Mouse (Mus musculus): ENCODE measurements around the gene Ppp1r8.
A peak's percentile ranks its signal among the peaks of the same experiment; 100 is the strongest.
"Not testable (repeated sequence)": the region's sequence is repeated elsewhere in the genome, so short reads cannot be mapped to it uniquely, and the experiment has no call there.

Gene Ppp1r8

DNA sequence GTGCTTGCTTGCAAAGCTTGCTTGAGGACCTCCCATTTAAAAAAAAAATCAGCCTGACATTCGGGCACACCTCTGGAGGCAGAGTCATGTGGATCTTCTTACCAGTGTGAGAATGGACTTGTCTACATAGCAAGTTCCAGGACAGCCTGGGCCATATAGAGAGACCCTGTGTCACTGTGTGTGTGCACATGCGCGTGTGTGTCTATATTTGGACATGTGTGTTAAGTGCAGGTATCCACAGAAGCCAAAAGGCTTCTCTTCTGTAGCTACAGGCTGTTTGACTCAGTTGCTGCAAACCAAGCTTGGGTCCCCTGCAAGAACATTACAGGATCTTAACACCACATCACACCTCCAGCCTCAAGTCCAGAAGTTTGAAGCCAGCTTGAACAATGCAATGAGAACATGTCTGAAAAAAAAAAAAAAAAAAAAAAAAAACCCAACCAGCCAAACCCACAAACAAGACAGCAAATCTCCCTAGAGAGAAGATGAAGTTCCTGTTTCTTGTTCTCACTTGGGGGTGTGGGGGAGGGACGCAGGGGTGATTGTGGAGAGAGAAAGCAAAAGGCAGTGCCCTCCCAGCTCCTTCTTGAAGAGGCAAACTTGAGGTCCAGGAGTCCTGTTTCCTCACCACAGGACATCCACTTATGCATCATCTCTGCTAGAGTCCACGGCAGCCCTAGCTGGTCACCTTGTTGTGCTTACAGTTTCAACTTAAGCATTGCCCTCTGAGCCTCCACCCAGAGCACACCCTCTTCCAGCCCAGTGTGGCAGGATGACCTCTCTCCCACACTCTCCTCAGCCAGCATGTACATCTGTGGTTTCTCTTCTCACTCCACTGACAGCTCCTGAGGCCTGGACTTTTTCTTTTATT is 35.0 kb downstream of the Ppp1r8 start:
- peak in 1 of 2 experiments; percentile 51 for DNase-seq (ENCODE audit: low read depth in 1 of 2, low spot score in 2 of 2)

DNA sequence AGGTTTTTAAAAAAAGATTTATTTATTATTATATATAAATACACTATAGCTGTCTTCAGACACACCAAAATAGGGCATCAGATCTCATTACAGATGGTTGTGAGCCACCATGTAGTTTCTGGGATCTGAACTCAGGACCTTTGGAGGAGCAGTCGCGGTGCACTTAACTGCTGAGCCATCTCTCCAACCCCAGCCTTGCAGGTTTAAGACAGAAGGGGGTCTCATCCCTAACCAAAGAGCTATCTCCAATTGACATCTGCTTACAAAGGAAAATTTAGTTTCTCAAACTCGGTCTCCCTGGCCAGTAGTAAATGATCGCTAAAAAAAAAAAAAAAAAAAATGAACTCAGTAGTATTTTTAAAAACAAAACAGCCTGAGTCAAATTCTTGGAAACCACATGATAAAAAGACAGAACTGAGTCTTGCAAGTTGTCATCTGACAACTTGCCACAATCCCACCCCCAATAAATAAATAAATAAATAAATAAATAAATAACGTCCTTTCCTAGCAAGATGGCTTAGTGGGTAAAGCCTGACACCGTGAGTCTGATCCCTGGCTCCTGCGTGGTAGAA is 36.3 kb downstream of the Ppp1r8 start:
- no peak for DNase-seq (ENCODE audit: low read depth in 1 of 2, low spot score in 2 of 2)

DNA sequence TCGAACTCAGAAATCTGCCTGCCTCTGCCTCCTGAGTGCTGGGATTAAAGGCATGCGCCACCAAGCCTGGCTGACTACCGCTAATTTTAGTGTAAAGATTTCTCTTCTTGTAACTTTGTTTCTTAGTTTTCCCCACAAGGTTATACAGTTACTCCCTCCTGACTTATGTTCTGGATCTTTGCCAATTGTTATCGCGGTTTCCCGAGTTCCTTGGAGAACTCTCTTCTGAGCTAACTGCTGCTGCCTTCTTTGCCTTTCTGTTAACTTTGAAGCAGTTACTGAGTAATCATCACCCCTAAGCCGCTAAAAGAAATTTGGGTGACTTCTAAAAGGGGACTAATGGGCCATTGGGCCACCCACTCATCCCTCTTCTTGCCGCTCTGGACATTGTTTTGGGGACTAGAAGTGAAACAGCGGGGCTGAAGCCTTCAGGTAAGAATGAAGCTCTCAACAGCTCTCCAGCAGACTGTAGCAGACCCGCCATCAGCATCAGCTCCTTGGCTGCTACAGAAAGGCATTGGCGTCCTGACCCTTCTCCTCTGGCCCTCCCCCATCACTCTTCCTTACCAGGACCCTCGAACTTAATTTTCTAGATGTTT is 37.3 kb downstream of the Ppp1r8 start:
- DNase-seq (ENCODE audit: low read depth in 1 of 2, low spot score in 2 of 2): no peak

DNA sequence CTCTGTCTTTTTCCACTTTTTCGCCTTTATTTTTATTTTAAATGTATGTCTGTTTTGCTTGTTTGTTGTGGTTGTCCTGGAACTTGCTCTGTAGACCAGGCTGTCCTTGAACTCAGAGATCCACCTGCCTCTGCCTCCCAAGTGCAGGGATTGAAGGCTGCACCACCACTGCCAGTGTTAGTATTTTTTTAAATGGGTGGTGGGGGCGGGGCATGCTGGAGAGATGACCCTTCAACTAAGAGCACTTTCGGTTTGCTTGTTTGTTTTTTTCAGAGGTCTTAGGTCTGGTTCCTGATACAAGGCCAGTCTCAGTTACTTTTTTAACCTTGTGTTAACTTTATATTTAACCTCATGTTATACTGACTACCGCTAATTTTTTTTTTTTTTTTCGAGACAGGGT is 37.8 kb downstream of the Ppp1r8 start:
- DNase-seq (ENCODE audit: low read depth in 1 of 2, low spot score in 2 of 2): no peak

DNA sequence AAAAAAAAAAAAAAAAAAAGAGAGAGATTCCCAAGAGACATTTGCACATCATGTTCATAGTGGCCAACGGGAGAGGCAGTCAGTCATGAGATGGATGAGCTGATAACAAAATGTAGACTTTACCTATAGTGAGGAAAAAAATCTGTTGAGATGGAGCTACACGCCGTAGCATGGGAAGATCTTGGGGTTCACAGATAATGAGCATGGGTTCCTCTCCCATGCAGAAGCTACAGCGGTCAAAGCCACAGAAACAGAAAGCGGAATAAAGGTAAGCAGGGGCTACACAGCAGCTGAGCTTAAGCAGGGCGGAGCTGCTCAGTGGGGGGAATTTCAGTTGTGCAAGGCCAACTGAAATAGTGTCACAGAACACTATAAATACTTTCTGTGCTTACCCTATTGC is 38.6 kb downstream of the Ppp1r8 start:
- DNase-seq (ENCODE audit: low read depth in 1 of 2, low spot score in 2 of 2): peak; percentile 42 to 65

DNA sequence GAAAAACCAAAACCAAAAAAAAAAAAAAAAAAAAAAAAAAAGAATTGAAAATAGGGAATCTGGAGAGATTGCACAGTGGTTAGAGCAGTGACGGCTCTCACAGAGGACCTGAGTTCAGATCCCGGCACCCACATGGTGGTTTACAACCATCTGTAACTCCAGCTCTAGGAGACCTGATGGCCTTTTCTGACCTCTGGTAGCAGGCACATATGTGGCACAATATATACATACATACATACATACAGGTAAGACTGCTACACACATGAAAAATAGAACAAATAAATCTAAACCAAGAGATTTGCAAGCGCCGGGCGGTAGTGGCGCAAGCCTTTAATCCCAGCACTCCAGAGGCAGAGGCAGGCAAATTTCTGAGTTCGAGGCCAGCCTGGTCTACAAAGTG is 39.1 kb downstream of the Ppp1r8 start:
- DNase-seq (ENCODE audit: low read depth in 1 of 2, low spot score in 2 of 2): no peak

DNA sequence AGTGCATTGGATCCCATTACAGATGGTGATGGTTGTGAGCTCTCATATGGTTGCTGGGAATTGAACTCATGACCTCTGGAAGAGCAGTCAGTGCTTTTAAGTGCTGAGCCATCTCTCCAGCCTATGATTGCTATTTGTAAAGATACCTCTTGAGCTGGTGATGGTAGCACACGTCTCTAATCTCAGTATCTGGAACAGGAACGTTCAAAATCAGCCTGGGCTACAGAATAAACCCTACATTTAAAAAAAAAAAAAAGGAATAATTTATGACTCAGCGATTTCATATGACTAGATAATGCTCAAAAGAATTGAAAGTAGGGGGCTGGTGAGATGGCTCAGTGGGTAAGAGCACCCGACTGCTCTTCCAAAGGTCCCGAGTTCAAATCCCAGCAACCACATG is 39.8 kb downstream of the Ppp1r8 start:
- no peak for DNase-seq (ENCODE audit: low read depth in 1 of 2, low spot score in 2 of 2)

DNA sequence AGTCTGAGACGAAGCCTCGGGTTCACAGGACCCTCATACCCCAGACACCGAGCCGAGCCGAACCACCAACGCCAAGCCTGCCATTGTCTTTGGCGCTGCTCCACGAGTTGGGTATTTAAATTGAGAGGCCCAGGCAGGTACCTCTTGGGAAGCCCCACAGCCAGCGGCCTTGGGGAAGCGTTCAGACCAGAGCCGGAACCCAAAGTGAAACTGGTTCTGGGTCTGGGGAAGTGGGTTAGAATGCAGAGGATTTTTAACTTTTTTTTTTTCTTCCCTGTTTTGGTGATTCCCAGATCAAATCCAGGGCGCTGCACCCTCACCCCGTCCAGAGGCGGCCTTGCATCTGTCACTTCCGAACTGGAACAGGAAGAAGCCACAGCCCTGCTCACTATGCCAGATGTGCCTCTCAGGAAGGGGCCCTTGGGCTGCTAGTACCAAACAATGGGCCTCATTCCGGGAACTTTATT is 40.8 kb downstream of the Ppp1r8 start:
- DNase-seq (ENCODE audit: low read depth in 1 of 2, low spot score in 2 of 2): peak in 1 of 2 experiments; percentile 41

DNA sequence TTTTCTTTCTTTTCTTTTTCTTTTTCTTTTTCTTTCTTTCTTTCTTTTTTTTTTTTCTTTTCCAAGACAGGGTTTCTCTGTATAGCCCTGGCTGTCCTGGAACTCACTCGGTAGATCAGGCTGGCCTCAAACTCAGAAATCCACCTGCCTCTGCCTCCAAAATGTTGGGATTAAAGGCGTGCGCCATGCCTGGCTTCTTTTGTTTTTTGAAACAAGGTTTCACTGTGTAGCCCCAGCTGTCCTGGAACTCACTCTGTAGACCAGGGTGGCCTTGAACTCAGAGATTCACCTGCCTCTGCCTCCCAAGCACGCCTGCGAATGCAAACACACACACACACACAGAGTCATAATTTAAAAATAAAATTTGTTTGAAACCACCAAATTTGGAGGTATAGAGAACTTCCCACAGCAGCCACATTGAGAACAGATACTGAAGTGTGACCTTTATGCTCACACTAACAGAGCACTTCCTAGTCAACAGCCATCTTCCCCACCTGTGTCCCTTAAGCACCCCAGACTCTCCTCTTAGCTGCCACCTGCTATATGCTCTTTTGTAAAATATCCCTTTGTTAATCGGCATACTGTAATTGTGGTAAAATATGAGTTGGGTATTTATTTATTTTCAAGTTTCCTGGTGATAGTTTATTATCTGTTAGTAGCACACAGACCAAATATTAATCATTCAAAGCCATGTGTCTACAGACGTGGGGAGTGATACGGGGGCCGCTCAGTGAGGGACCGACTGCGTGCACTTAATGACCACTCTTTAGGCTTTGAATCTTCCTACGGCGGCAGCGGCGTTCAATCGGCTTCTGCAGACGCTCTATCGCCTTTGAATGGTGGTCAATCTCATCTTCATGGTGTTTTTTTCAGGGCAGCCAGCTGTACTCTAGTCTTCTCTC is 41.5 kb downstream of the Ppp1r8 start:
- no peak for DNase-seq (ENCODE audit: low read depth in 1 of 2, low spot score in 2 of 2)

DNA sequence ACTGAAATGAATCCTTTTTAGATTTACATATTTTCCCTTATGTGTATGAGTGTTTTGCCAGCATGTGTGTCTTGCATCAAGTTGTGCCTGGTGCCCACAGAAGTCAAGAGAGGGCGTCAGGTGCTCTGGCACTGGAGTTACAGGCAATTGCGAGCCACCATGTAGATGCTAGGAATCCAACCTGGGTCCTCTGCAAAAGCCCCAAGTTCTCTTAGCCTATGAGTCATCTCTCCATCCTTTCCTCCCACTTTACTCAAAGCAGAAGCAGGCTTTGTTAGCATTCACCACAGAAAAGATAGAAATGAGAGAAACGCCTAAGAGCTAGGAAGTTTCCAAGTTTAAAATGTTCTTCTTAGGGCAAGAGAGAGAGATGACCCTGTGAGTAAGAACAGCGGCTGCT is 43.1 kb downstream of the Ppp1r8 start:
- DNase-seq (ENCODE audit: low read depth in 1 of 2, low spot score in 2 of 2): no peak

DNA sequence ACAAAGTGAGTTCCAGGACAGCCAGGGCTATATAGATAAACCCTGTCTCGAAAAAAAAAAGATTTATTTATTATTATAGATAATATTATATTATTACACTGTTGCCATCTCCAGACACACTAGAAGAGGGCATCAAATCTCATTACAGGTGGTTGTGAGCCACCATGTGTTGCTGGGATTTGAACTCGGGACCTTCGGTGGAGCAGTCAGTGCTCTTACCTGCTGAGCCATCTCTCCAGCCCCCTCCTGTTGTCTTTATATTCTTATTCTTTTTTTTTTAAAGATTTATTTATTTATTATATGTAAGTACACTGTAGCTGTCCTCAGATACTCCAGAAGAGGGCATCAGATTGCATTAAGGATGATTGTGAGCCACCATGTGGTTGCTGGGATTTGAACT is 44.3 kb downstream of the Ppp1r8 start:
- not testable (repeated sequence) for DNase-seq (ENCODE audit: low read depth in 1 of 2, low spot score in 2 of 2)

DNA sequence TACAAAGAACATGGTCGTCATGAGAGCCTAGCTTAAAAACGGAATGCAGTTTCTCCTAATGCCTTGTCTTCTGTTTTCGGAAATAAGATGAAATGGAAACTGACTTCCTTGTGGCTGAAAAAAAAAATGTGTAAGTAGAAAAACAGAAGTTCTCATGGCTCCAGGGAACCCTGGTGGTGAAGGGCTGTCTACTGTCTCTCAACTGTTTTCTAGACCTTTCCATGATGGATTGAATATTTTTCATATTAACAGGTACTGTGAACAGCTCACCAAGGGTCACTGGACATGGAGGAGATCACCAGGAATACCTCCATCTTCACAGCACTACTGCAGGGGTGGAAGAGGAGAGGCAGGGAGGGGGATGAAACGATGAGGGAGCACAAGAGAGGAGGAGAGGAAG is 44.9 kb downstream of the Ppp1r8 start:
- DNase-seq (ENCODE audit: low read depth in 1 of 2, low spot score in 2 of 2): no peak

DNA sequence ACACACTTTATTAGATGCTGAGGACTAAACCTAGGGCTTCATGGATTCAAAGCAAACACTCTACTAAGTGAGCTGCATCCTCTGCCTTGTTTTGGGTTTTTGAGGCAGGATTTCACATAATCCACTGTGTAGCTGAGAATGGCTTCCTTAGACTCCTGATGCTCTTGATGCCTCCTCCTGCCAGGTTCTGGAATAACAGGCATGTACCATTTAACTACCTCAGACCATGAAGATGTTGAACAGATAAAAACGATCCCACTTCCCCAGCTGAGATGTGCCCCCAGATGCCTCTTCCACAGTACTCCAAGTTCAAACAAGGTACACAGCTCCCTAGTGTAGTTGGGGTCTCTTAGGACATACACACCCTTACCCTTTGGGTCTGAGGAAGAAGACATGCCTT is 45.5 kb downstream of the Ppp1r8 start:
- DNase-seq (ENCODE audit: low read depth in 1 of 2, low spot score in 2 of 2): no peak

DNA sequence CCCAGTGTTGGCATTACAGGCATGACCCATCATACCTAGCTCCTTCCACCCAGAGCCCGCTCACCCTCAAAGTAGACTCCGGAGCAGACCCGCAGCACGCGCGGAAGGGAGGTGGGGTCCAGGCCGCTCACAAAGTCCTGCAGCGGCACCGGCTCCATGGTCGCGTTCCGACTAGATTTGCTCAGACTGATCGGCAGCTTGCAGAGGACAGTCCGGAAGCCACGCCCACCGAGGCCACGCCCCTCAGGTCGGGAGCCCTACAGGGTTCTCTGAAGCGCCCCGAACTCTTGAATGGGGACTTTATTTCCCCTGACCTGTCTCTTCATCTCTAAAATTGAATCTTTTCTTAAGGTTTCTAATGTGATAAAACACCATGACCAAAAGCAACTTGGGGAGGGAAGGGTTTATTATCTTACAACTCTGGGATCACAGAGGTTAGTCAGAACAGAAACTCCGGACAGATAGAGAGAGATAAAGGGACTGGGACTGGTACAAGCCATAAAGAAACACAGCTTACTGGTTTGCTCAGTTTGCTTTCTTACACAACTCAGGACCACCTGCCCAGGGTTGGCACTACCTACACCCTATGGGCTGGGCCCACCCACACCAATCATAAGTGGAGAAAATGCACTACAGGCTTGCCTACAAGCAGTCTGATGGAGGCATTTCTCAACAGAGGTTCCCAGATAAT is 46.6 kb downstream of the Ppp1r8 start, which contains the start of gene Themis2:
Gene Themis2, minus strand, starts transcription at position 192 of the 691 bp plus-strand sequence.
- peak; percentile 55 to 80 for DNase-seq (ENCODE audit: low read depth in 1 of 2, low spot score in 2 of 2)

DNA sequence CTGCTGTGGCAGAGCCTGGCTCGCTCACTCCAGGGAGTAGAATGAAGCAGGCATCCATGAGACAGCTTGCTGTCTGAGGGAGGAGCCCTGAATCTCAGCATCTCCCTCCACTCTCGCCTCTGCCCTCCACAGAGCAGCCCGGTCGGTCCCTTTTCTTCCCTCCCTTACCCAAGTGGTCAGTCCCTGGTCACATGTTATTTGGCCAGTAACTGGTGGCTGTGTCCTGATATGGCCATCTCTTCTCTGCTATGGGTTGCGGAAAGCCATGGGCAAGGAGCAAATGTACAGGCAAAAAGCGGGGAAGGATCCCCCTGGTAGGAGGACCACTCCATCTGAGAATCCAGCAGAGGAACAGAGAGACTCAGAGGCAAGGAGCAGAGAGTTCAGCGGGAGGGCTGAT is 47.8 kb downstream of the Ppp1r8 start:
- DNase-seq (ENCODE audit: low read depth in 1 of 2, low spot score in 2 of 2): no peak

DNA sequence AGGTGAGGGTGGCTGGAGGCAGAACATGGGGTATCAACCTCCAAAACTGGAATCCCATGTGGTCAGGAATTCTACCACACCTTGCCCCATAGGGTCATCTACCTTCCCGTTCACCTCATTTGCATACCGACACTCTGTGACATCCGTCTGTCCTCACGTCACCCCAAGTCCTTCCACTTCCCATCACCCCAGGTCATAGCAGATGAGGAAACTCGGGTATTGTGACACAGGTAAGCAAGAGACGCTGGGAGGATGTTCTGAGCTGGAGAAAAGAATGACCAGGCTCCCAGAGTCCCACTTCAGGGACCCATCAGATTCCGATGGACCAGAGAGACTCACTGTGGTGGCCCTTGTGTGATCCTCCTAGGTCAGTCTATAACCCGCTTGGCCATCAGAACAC is 48.2 kb downstream of the Ppp1r8 start:
- DNase-seq (ENCODE audit: low read depth in 1 of 2, low spot score in 2 of 2): peak; percentile 46 to 64

DNA sequence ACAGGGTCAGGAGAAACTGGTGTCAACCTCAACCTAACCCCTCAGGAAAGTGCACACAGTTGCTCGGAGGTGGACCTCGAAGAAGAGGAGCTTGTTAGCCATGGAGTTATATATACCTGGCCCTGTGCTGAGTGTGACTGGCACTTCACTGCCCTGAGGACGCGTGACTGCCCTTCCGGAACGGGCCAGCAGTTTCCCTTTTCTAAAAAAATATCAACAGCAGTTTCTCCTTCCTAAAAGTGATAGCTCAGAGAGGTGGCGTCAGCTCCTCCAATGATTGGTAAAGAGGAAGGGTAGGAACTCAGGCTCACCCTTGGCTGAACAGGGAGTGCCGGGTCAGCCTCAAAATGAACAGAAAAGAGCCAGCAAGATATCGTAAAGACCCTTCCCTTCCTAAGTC is 48.9 kb downstream of the Ppp1r8 start:
- DNase-seq (ENCODE audit: low read depth in 1 of 2, low spot score in 2 of 2): peak; percentile 33 to 54

DNA sequence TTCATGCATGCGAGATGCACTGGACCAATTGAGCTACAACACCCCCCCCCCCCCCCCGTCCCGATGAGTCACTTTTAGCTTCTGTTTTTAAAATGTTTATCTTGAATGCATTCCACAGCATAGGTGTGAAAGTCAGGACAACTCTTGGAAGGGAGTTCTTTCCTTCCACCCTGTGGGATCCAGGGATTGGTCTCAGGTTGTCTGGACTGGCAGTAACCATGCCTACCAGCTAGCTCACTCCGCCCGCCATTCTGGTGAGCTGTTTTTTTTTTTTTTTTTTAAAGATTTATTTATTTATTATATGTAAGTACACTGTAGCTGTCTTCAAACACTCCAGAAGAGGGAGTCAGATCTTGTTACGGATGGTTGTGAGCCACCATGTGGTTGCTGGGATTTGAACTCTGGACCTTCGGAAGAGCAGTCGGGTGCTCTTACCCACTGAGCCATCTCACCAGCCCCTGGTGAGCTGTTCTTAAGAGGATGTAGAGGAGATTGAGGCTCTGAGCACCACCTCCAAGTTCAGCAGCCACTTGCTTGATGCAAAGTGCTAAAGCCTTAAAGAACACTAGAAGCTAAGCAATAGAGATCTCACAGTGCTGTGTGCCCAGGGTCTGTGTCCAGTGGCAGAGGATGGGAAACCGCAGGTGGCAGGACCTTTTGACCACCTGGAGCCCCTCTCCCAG is 49.5 kb downstream of the Ppp1r8 start:
- DNase-seq (ENCODE audit: low read depth in 1 of 2, low spot score in 2 of 2): not testable (repeated sequence)

DNA sequence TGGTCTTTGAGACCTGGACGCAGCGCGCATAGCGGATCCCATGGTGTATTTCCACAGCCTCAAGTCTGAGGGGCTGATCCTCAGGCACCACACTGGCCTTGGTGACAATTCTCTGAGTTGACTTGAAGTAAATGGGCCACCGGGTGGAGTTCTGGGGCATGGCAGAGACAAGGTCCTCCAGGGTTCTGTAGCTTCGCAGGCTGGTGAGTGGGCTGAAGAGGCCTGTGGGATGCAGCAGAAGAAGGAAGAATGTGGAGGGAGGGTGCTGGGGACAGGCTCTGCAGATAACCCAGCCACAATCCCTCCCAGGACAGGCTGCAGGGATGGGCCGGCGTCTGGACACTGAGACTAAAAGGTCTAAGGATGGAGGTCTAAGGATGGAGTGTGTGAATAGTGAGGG is 53.2 kb downstream of the Ppp1r8 start:
- no peak for DNase-seq (ENCODE audit: low read depth in 1 of 2, low spot score in 2 of 2)

DNA sequence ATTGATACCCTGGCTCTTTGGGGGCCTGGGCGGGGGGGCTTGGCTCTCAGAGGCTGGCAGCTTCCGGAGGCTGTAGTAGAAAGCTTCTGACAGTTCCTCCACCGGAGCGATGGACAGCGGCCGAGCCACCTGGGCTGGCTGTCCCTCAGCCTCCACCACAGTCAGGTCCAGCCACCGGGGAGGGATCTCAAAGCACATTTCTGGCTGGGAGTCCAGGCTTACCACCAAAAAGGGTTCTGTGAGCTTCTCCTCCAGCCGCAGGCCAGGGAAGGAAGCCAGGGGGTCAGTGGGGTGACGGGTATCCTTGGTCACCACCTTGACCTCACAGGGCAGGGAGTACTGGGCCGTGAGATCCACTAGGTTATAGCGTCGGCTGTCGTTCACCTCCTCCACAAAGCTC is 57.7 kb downstream of the Ppp1r8 start:
- no peak for DNase-seq (ENCODE audit: low read depth in 1 of 2, low spot score in 2 of 2)
